Mouse (Mus musculus): ENCODE results near the gene Cyp3a41a.
"Not testable (repeated sequence)": the region's sequence is repeated elsewhere in the genome, so short reads cannot be mapped to it uniquely, and the experiment has no call there.

The Cyp3a41a gene

GRCm38 (mm10) chr5:145720036-145720435 is at the start of gene Cyp3a41a:
Cyp3a41a (minus strand) TSS chr5:145720136.
- not testable (repeated sequence) for DNase-seq (ENCODE audit: extremely low read depth, low read depth, low spot score)

- not testable (repeated sequence) for DNase-seq (ENCODE audit: extremely low read depth, low read depth, low spot score)
Measured at GRCm38 (mm10) chr5:145737512-145737911, 17.6 kb upstream of the Cyp3a41a start.

GRCm38 (mm10) chr5:145714296-145714695 is 5.6 kb downstream of the Cyp3a41a start:
- DNase-seq (ENCODE audit: extremely low read depth, low read depth, low spot score), result not testable (repeated sequence)

GRCm38 (mm10) chr5:145707372-145707771 is 12.6 kb downstream of the Cyp3a41a start:
- DNase-seq (ENCODE audit: extremely low read depth, low read depth, low spot score), result not testable (repeated sequence)

- no peak for DNase-seq (ENCODE audit: extremely low read depth, low read depth, low spot score)
Measured at GRCm38 (mm10) chr5:145662007-145662406, 57.9 kb downstream of the Cyp3a41a start.

- no peak for DNase-seq (ENCODE audit: extremely low read depth, low read depth, low spot score)
Measured at GRCm38 (mm10) chr5:145647779-145648178, 72.2 kb downstream of the Cyp3a41a start.

All from fat pad, adult 2 months (tissue).